ENCODE assay signal across 18 mouse cellular contexts in the genomic region with DNA sequence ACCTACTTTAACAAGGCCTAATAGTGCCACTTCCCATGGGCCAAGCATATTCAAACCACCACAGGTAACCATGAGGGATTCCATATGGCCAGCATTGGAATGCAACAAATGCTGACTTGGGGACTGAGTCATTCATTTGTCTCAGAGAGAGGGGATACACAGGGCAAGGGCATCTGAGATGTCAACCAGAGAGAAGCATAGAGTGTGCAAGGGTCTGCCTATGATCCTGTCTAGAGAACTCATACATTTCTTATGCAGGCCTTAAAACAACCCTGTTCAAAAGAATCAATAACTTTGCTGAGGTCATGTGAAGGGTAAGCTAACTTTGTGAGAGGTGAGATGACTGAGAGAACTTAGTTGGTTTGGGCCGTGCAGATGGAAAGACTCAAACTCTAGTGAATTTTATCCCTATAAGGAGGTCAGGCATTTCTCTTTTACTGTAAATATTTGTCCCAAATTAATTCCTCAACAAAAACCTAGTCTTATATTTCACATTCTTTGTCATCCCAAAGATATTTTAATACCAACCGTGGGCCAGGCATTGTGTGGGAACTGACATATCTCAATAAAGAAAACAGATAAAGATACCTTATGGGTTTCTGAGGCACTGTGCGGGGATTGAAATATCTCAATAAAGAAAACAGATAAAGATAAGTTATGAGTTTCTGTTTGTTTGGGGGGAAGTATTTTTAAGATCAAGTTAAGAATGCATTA.
DNase-seq lines count a peak whose midpoint lies in the region; ATAC-seq and TF ChIP-seq lines count a peak whose summit lies in the region.
"Had no signal": no experiment of that assay in that cellular context is flagged by ENCODE, and none has a peak within 500 bp of the region (broad histone marks: within the 10 kb centered on the region; RNA-seq: fewer than 3 reads in every experiment).

No protein-coding gene starts in this region.

- DNase-seq in heart, adult 11 months, result no peak
- peak; percentile 60 for DNase-seq in kidney, postnatal 0 days (ENCODE audit: low spot score)
- no peak for DNase-seq in kidney, postnatal 10 days
- peak; percentile 80 for DNase-seq in midbrain, embryonic 11.5 days (ENCODE audit: low spot score, missing footprints)
- no peak for DNase-seq in left cerebral cortex, postnatal 10 days (ENCODE audit: extremely low spot score in 1 of 2, low spot score in 2 of 2)
- DNase-seq: adrenal gland, postnatal 14 days; cerebellum, adult 11-12 months; cerebellum, adult 9-10 months; cerebellum, postnatal 25 days; forebrain, postnatal 0 days; gastrocnemius, postnatal 14 days had no signal

- 63% methylated on average over 3 of the region's 3 CpGs for WGBS in heart, embryonic 13.5 days
- 56% methylated on average over 3 of the region's 3 CpGs for WGBS in kidney, postnatal 0 days
- WGBS in midbrain, embryonic 11.5 days, result 86% methylated on average over 3 of the region's 3 CpGs
- 96% methylated on average over 3 of the region's 3 CpGs for WGBS in midbrain, embryonic 13.5 days

- H3K4me2 ChIP-seq in heart, embryonic 13.5 days, result no peak overlapping the region
- no peak overlapping the region for H3K4me2 ChIP-seq in kidney, postnatal 0 days (ENCODE audit: low read length)
- no peak overlapping the region for H3K4me2 ChIP-seq in midbrain, embryonic 11.5 days
- H3K4me2 ChIP-seq in midbrain, embryonic 13.5 days (replicated peaks), result no peak overlapping the region
- H3K4me2 ChIP-seq: forebrain, embryonic 13.5 days; hindbrain, embryonic 13.5 days had no signal

- intact Hi-C loops in left cerebral cortex, postnatal 10 days (cut with DNase I), result loop anchor here (5.0 kb wide), 1 partner anchor 543 kb away; the partner anchor contains the start of gene Negr1

- H3K9ac ChIP-seq in heart, embryonic 13.5 days, result no peak overlapping the region
- H3K9ac ChIP-seq in kidney, postnatal 0 days (ENCODE audit: low read depth, low read length), result no peak overlapping the region
- no peak overlapping the region for H3K9ac ChIP-seq in midbrain, embryonic 11.5 days (ENCODE audit: low read length)
- no peak overlapping the region for H3K9ac ChIP-seq in midbrain, embryonic 13.5 days (replicated peaks)
- H3K9ac ChIP-seq: forebrain, embryonic 13.5 days; forebrain, postnatal 0 days; hindbrain, embryonic 13.5 days had no signal

- TF ChIP-seq CTCF in kidney, postnatal 0 days (IDR thresholded peaks at IDR 0.05; ENCODE audit: low read depth), result no peak

- H3K9me3 ChIP-seq in heart, embryonic 13.5 days, result no peaks in the 10 kb centered on the region
- H3K9me3 ChIP-seq in kidney, postnatal 0 days (replicated peaks; ENCODE audit: low read length), result no peaks in the 10 kb centered on the region
- no peaks in the 10 kb centered on the region for H3K9me3 ChIP-seq in midbrain, embryonic 11.5 days (ENCODE audit: control insufficient read depth, low read length)
- H3K9me3 ChIP-seq in midbrain, embryonic 13.5 days, result no peaks in the 10 kb centered on the region
- H3K9me3 ChIP-seq: forebrain, embryonic 13.5 days; hindbrain, embryonic 13.5 days had no signal

- H3K36me3 ChIP-seq in heart, embryonic 13.5 days, result no peaks in the 10 kb centered on the region
- no peaks in the 10 kb centered on the region for H3K36me3 ChIP-seq in kidney, postnatal 0 days (ENCODE audit: insufficient read depth, low read length)
- no peaks in the 10 kb centered on the region for H3K36me3 ChIP-seq in midbrain, embryonic 11.5 days (ENCODE audit: control insufficient read depth, insufficient read depth, low read length)
- H3K36me3 ChIP-seq in midbrain, embryonic 13.5 days, result no peaks in the 10 kb centered on the region
- H3K36me3 ChIP-seq: hindbrain, embryonic 13.5 days had no signal

- H3K27ac ChIP-seq in heart, embryonic 13.5 days (replicated peaks), result peak overlapping the region; percentile 53
- H3K27ac ChIP-seq in kidney, postnatal 0 days, result peak overlapping the region; percentile 21; the same call in 1 of the 2 replicates
- no peak overlapping the region for H3K27ac ChIP-seq in midbrain, embryonic 11.5 days (ENCODE audit: low read depth, low read length)
- no peak overlapping the region for H3K27ac ChIP-seq in midbrain, embryonic 13.5 days
- H3K27ac ChIP-seq: forebrain, embryonic 13.5 days; hindbrain, embryonic 13.5 days had no signal

- no peaks in the 10 kb centered on the region for H3K27me3 ChIP-seq in heart, embryonic 13.5 days (replicated peaks)
- H3K27me3 ChIP-seq in kidney, postnatal 0 days (ENCODE audit: insufficient read depth, low read length), result no peaks in the 10 kb centered on the region
- no peaks in the 10 kb centered on the region for H3K27me3 ChIP-seq in midbrain, embryonic 11.5 days (ENCODE audit: control insufficient read depth, insufficient read depth, low read length)
- no peaks in the 10 kb centered on the region for H3K27me3 ChIP-seq in midbrain, embryonic 13.5 days
- H3K27me3 ChIP-seq: CH12.LX; forebrain, embryonic 13.5 days; hindbrain, embryonic 13.5 days; Patski had no signal

- no peak for ATAC-seq in heart, embryonic 13.5 days (ENCODE audit: extremely low read depth, insufficient number of reproducible peaks, low FRiP score, low TSS enrichment)
- ATAC-seq in kidney, postnatal 0 days (replicated peaks; ENCODE audit: low FRiP score, low read depth), result no peak
- ATAC-seq in midbrain, embryonic 11.5 days (ENCODE audit: low FRiP score), result no peak
- ATAC-seq in midbrain, embryonic 13.5 days, result no peak
- ATAC-seq: activated CD4-positive, CD25-positive, alpha-beta regulatory T cell, adult 4 months; forebrain, embryonic 13.5 days; forebrain, postnatal 0 days; Patski had no signal

- no peak overlapping the region for H3K4me3 ChIP-seq in heart, embryonic 13.5 days
- H3K4me3 ChIP-seq in kidney, postnatal 0 days (replicated peaks; ENCODE audit: low read depth, low read length), result no peak overlapping the region
- H3K4me3 ChIP-seq in midbrain, embryonic 11.5 days (ENCODE audit: low read depth, low read length), result no peak overlapping the region
- H3K4me3 ChIP-seq in midbrain, embryonic 13.5 days (replicated peaks), result no peak overlapping the region
- H3K4me3 ChIP-seq: forebrain, embryonic 13.5 days; hindbrain, embryonic 13.5 days had no signal

- no peaks in the 10 kb centered on the region for H3K4me1 ChIP-seq in heart, embryonic 13.5 days
- no peaks in the 10 kb centered on the region for H3K4me1 ChIP-seq in kidney, postnatal 0 days (replicated peaks; ENCODE audit: insufficient read depth, low read length)
- H3K4me1 ChIP-seq in midbrain, embryonic 11.5 days (ENCODE audit: control insufficient read depth, insufficient read depth, low read length), result no peaks in the 10 kb centered on the region
- H3K4me1 ChIP-seq in midbrain, embryonic 13.5 days (replicated peaks), result no peaks in the 10 kb centered on the region
- H3K4me1 ChIP-seq: forebrain, embryonic 13.5 days; hindbrain, embryonic 13.5 days had no signal

Comparison
In these comparisons a context has a peak if more than half of its experiments do, and no peak if none do; other contexts are left out.
1. DNase-seq: peak in kidney, postnatal 0 days (single experiment) and midbrain, embryonic 11.5 days (single experiment); none in heart, adult 11 months (single experiment), kidney, postnatal 10 days (single experiment) and left cerebral cortex, postnatal 10 days (0 of 2).
2. H3K27ac ChIP-seq: peak in heart, embryonic 13.5 days (single experiment) and kidney, postnatal 0 days (single experiment); none in midbrain, embryonic 11.5 days (single experiment) and midbrain, embryonic 13.5 days (single experiment).